In genomic region chr7:29061522-29062037, GRCm38 (mm10) we compare ENCODE assay signal across 9 mouse cellular contexts.
A peak's percentile ranks its signal among the peaks of the same experiment; 100 is the strongest.
DNase-seq lines count a peak whose midpoint lies in the region; ATAC-seq and TF ChIP-seq lines count a peak whose summit lies in the region.
"Had no signal": no experiment of that assay in that cellular context is flagged by ENCODE, and none has a peak within 500 bp of the region (broad histone marks: within the 10 kb centered on the region; RNA-seq: fewer than 3 reads in every experiment).

No protein-coding gene starts in this region.

- peak in 1 of 2 experiments; percentile 37; a peak in 3 of 4 replicates for TF ChIP-seq CTCF in CH12.LX (conservative IDR thresholded peaks at IDR 0.05 in 1 of 2, IDR thresholded peaks at IDR 0.05 in 1 of 2; ENCODE audit: low read depth in 2 of 2, low read length in 2 of 2)

- H3K4me3 ChIP-seq in CH12.LX (replicated peaks in 1 of 3; ENCODE audit: low read depth in 2 of 3, low read length in 2 of 3, poor library complexity in 1 of 3), result no peak overlapping the region
- H3K4me3 ChIP-seq in embryonic facial prominence, embryonic 13.5 days, result no peak overlapping the region
- no peak overlapping the region for H3K4me3 ChIP-seq in intestine, embryonic 14.5 days (ENCODE audit: low read depth, low read length)

- H3K9me3 ChIP-seq in CH12.LX (replicated peaks; ENCODE audit: low read length), result no peaks in the 10 kb centered on the region
- H3K9me3 ChIP-seq in embryonic facial prominence, embryonic 13.5 days, result no peaks in the 10 kb centered on the region; the same call in 1 of the 2 replicates
- H3K9me3 ChIP-seq in intestine, embryonic 14.5 days (ENCODE audit: control insufficient read depth, low read length), result no peaks in the 10 kb centered on the region
- H3K9me3 ChIP-seq: G1E had no signal

- H3K79me2 ChIP-seq in CH12.LX (replicated peaks; ENCODE audit: control insufficient read depth, extremely low read depth, insufficient read depth, poor library complexity, severe bottlenecking), result no peaks in the 10 kb centered on the region

- H3K9ac ChIP-seq in CH12.LX (ENCODE audit: insufficient read depth, low read depth), result no peak overlapping the region
- H3K9ac ChIP-seq in embryonic facial prominence, embryonic 13.5 days, result no peak overlapping the region
- no peak overlapping the region for H3K9ac ChIP-seq in intestine, embryonic 14.5 days (ENCODE audit: low read length)

- TF ChIP-seq POLR2A in CH12.LX (IDR thresholded peaks at IDR 0.05; ENCODE audit: low read depth, low read length), result no peak

- DNase-seq in frontal cortex, postnatal 14 days (ENCODE audit: low spot score in 2 of 2), result no peak
- DNase-seq in CH12.LX (ENCODE audit: extremely low read depth) (no peak), adipocyte (ENCODE audit: low spot score) (no peak)
- peak; percentile 79 for DNase-seq in intestine, embryonic 14.5 days (ENCODE audit: low spot score)

- in situ Hi-C loops in CH12.LX (cut with MboI; ENCODE audit: low pct_ligation_motif_present, low pct_unique_long_range_greater_than_20kb, low sequenced_read_pairs), result loop anchor here (25.0 kb wide), 1 partner anchor 451 kb away; the partner anchor contains the start of gene Sipa1l3

- H3K36me3 ChIP-seq in CH12.LX (replicated peaks in 1 of 2; ENCODE audit: control insufficient read depth in 1 of 2, insufficient read depth in 1 of 2, low read length in 1 of 2), result no peaks in the 10 kb centered on the region
- no peaks in the 10 kb centered on the region for H3K36me3 ChIP-seq in embryonic facial prominence, embryonic 13.5 days
- no peaks in the 10 kb centered on the region for H3K36me3 ChIP-seq in intestine, embryonic 14.5 days (ENCODE audit: control insufficient read depth, insufficient read depth, low read length)
- H3K36me3 ChIP-seq: G1E had no signal

- peaks cover 36% of the 10 kb centered on the region for H3K27me3 ChIP-seq in CH12.LX (replicated peaks)
- no peaks in the 10 kb centered on the region for H3K27me3 ChIP-seq in embryonic facial prominence, embryonic 13.5 days
- H3K27me3 ChIP-seq in intestine, embryonic 14.5 days (replicated peaks; ENCODE audit: control insufficient read depth, insufficient read depth, low read length), result no peaks in the 10 kb centered on the region

- H3K27ac ChIP-seq in CH12.LX (ENCODE audit: insufficient read depth, low read depth), result no peak overlapping the region
- H3K27ac ChIP-seq in embryonic facial prominence, embryonic 13.5 days, result no peak overlapping the region
- no peak overlapping the region for H3K27ac ChIP-seq in intestine, embryonic 14.5 days (ENCODE audit: low read depth)

- dilution Hi-C loops in CH12.LX (cut with MboI; ENCODE audit: extremely low pct_ligation_motif_present, extremely low pct_unique_long_range_greater_than_20kb, low sequenced_read_pairs), result no loop called here

- peak; percentile 50; the same call in 1 of the 2 replicates for ATAC-seq in frontal cortex, adult (ENCODE audit: low TSS enrichment)
- no peak for ATAC-seq in embryonic facial prominence, embryonic 13.5 days (ENCODE audit: insufficient number of reproducible peaks, insufficient read depth, low FRiP score, low TSS enrichment, low read depth)
- no peak for ATAC-seq in intestine, embryonic 14.5 days (replicated peaks; ENCODE audit: low FRiP score, low TSS enrichment, low read depth)
- ATAC-seq in megakaryocyte progenitor cell, adult 5-6 weeks (replicated peaks; ENCODE audit: poor library complexity), result peak; percentile 68
- no peak for ATAC-seq in activated CD4-positive, CD25-positive, alpha-beta regulatory T cell, adult 4 months

- 7% methylated on average over 19 of the region's 19 CpGs for WGBS in embryonic facial prominence, embryonic 13.5 days
- 9% methylated on average over 19 of the region's 19 CpGs for WGBS in intestine, embryonic 14.5 days

- peak; percentile 44 for TF ChIP-seq RAD21 in CH12.LX (IDR thresholded peaks at IDR 0.05; ENCODE audit: low read depth, low read length)

- no peak overlapping the region for H3K4me2 ChIP-seq in CH12.LX (ENCODE audit: insufficient read depth, low read depth, poor library complexity, severe bottlenecking)
- H3K4me2 ChIP-seq in embryonic facial prominence, embryonic 13.5 days, result peak overlapping the region; percentile 32
- no peak overlapping the region; the same call in 1 of the 2 replicates for H3K4me2 ChIP-seq in intestine, embryonic 14.5 days (ENCODE audit: low read length)

- H3K4me1 ChIP-seq in CH12.LX (ENCODE audit: control insufficient read depth in 1 of 2, insufficient read depth in 2 of 2), result peaks cover 0 to 3% of the 10 kb centered on the region in 2 experiments; a peak in 1 of 4 replicates
- H3K4me1 ChIP-seq in embryonic facial prominence, embryonic 13.5 days, result peaks cover 5% of the 10 kb centered on the region; the same call in 1 of the 2 replicates
- H3K4me1 ChIP-seq in intestine, embryonic 14.5 days (replicated peaks; ENCODE audit: control insufficient read depth, insufficient read depth, low read length), result no peaks in the 10 kb centered on the region

- TF ChIP-seq EP300 in CH12.LX (IDR thresholded peaks at IDR 0.05; ENCODE audit: low read length), result no peak

TF ChIP-seq in CH12.LX, 34 proteins besides CTCF, POLR2A, EP300 and RAD21:
- TF ChIP-seq SMC3 (IDR thresholded peaks at IDR 0.05; ENCODE audit: low read depth, low read length), result peak; percentile 18; the same call in 1 of the 2 replicates
- TF ChIP-seq MEF2A (IDR thresholded peaks at IDR 0.05; ENCODE audit: borderline replicate concordance, low read depth, low read length), result no peak
- no peak for TF ChIP-seq RCOR1 (conservative IDR thresholded peaks at IDR 0.05; ENCODE audit: low read depth, low read length)
- no peak for TF ChIP-seq PAX5 (IDR thresholded peaks at IDR 0.05; ENCODE audit: low read length)
- TF ChIP-seq MAZ (IDR thresholded peaks at IDR 0.05; ENCODE audit: low read depth, low read length), result no peak
- no peak for TF ChIP-seq ZNF384 (IDR thresholded peaks at IDR 0.05; ENCODE audit: low read depth, low read length)
- no peak for TF ChIP-seq NELFE (IDR thresholded peaks at IDR 0.05; ENCODE audit: low read depth, low read length)
- TF ChIP-seq MXI1 (IDR thresholded peaks at IDR 0.05; ENCODE audit: low read depth, low read length), result no peak
TF ChIP-seq in CH12.LX: peak in this region for 1.

Comparison
In these comparisons a context has a peak if more than half of its experiments do, and no peak if none do; other contexts are left out.
1. ATAC-seq: peak in frontal cortex, adult (single experiment) and megakaryocyte progenitor cell, adult 5-6 weeks (single experiment); none in embryonic facial prominence, embryonic 13.5 days (single experiment), intestine, embryonic 14.5 days (single experiment) and activated CD4-positive, CD25-positive, alpha-beta regulatory T cell, adult 4 months (single experiment).